Comparison of ENCODE assay signal across 25 mouse cellular contexts in the genomic region with DNA sequence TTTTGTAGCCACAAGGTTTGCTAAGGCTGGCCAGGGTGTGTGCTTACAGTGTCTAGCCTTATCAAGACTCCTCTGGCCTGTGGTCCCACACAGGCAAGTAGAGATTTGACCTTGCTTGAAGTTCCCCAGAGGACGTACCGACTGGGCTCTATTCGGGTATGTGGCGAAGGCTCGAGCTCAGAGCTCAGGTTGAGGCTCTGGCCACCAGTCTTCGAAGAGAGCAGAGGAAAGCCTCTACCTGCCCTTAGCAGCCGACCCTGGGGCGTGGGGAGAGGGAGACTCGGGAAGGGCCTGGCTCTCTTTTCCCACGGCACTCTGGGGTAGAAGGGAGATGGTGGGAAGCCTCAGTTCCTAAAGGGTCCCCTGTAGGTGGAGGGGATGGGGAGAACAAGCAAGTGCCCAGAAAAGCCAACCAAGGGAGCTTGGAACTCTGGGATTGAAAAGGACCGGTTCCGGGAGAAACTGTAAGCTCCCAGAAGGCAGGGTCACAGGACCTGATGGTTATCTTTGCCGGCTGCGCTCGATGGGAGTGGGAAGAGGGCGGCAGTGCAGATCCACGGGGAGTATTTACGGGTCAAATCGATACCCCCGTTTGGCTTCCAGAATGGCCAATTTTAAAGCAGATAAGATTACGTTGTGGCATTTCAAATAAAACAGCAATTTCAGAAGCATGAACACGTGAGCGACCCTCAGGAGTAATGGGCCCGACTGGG. TPM values are rescaled to one million over a fixed set of nuclear protein-coding genes. Genes with fewer than 3 reads are reported as not detected.
A peak's percentile ranks its signal among the peaks of the same experiment; 100 is the strongest.
DNase-seq lines count a peak whose midpoint lies in the region; ATAC-seq and TF ChIP-seq lines count a peak whose summit lies in the region.
"Had no signal": no experiment of that assay in that cellular context is flagged by ENCODE, and none has a peak within 500 bp of the region (broad histone marks: within the 10 kb centered on the region; RNA-seq: fewer than 3 reads in every experiment).

No protein-coding gene starts in this region.

- no peak overlapping the region for H3K9ac ChIP-seq in intestine, embryonic 14.5 days (ENCODE audit: low read length)
- H3K9ac ChIP-seq in intestine, embryonic 16.5 days (ENCODE audit: low read depth, low read length), result no peak overlapping the region
- H3K9ac ChIP-seq: embryonic facial prominence, embryonic 15.5 days; liver, embryonic 15.5 days; lung, embryonic 15.5 days; midbrain, embryonic 15.5 days had no signal

- no peaks in the 10 kb centered on the region for H3K4me1 ChIP-seq in intestine, embryonic 14.5 days (replicated peaks; ENCODE audit: control insufficient read depth, insufficient read depth, low read length)
- no peaks in the 10 kb centered on the region for H3K4me1 ChIP-seq in intestine, embryonic 16.5 days (ENCODE audit: control insufficient read depth, insufficient read depth, low read length)
- peaks cover 49% of the 10 kb centered on the region for H3K4me1 ChIP-seq in E14TG2a.4 (replicated peaks; ENCODE audit: low read depth, low read length)
- peaks cover 48% of the 10 kb centered on the region for H3K4me1 ChIP-seq in limb, embryonic 10.5 days
- H3K4me1 ChIP-seq: midbrain, embryonic 15.5 days had no signal

- WGBS in intestine, embryonic 14.5 days, result 2% methylated on average over 24 of the region's 24 CpGs
- 2% methylated on average over 24 of the region's 24 CpGs for WGBS in intestine, embryonic 16.5 days
- under 1% methylated on average over 24 of the region's 24 CpGs for WGBS in limb, embryonic 10.5 days

- H3K27me3 ChIP-seq in intestine, embryonic 14.5 days (replicated peaks; ENCODE audit: control insufficient read depth, insufficient read depth, low read length), result peaks cover 100% of the 10 kb centered on the region
- peaks cover 86% of the 10 kb centered on the region for H3K27me3 ChIP-seq in intestine, embryonic 16.5 days (replicated peaks; ENCODE audit: control insufficient read depth, insufficient read depth, low read length)
- H3K27me3 ChIP-seq in E14TG2a.4 (ENCODE audit: insufficient read depth, low read length), result peaks cover 96% of the 10 kb centered on the region
- H3K27me3 ChIP-seq in limb, embryonic 10.5 days (ENCODE audit: low read depth, poor library complexity, severe bottlenecking), result peaks cover 99% of the 10 kb centered on the region

- no peak overlapping the region for H3K4me2 ChIP-seq in intestine, embryonic 14.5 days (ENCODE audit: low read length)
- H3K4me2 ChIP-seq in intestine, embryonic 16.5 days (ENCODE audit: low read depth, low read length), result no peak overlapping the region
- H3K4me2 ChIP-seq: embryonic facial prominence, embryonic 15.5 days; liver, embryonic 15.5 days; lung, embryonic 15.5 days; midbrain, embryonic 15.5 days had no signal

- no peaks in the 10 kb centered on the region for H3K9me3 ChIP-seq in intestine, embryonic 14.5 days (ENCODE audit: control insufficient read depth, low read length)
- no peaks in the 10 kb centered on the region for H3K9me3 ChIP-seq in intestine, embryonic 16.5 days (ENCODE audit: control insufficient read depth, low read length)
- H3K9me3 ChIP-seq in E14TG2a.4 (ENCODE audit: low read length), result 0 out of 2 replicates have a peak, but pooled peaks cover 2% of the 10 kb centered on the region
- no peaks in the 10 kb centered on the region for H3K9me3 ChIP-seq in limb, embryonic 10.5 days (replicated peaks)
- H3K9me3 ChIP-seq: embryonic facial prominence, embryonic 15.5 days; heart, embryonic 10.5 days; liver, embryonic 15.5 days; lung, embryonic 15.5 days; midbrain, embryonic 15.5 days had no signal

- no peak overlapping the region for H3K27ac ChIP-seq in intestine, embryonic 14.5 days (ENCODE audit: low read depth)
- H3K27ac ChIP-seq in intestine, embryonic 16.5 days (ENCODE audit: low read length), result no peak overlapping the region
- no peak overlapping the region for H3K27ac ChIP-seq in limb, embryonic 10.5 days
- H3K27ac ChIP-seq: embryonic facial prominence, embryonic 15.5 days; heart, embryonic 10.5 days; layer of hippocampus, adult 2 months; liver, embryonic 15.5 days; lung, embryonic 15.5 days; midbrain, embryonic 15.5 days had no signal

- no peak overlapping the region for H3K4me3 ChIP-seq in intestine, embryonic 14.5 days (ENCODE audit: low read depth, low read length)
- H3K4me3 ChIP-seq in intestine, embryonic 16.5 days (ENCODE audit: low read length), result no peak overlapping the region
- 0 out of 2 replicates have a peak overlapping the region, but pooled peaks have one; percentile 13 for H3K4me3 ChIP-seq in E14TG2a.4 (replicated peaks; ENCODE audit: low read length)
- H3K4me3 ChIP-seq in limb, embryonic 10.5 days, result peak overlapping the region; percentile 3; the same call in 1 of the 2 replicates
- H3K4me3 ChIP-seq: embryonic facial prominence, embryonic 15.5 days; layer of hippocampus, adult 2 months; liver, embryonic 15.5 days; lung, embryonic 15.5 days; megakaryocyte, embryonic 14.5 days; midbrain, embryonic 15.5 days had no signal

- no peak for ATAC-seq in intestine, embryonic 14.5 days (replicated peaks; ENCODE audit: low FRiP score, low TSS enrichment, low read depth)
- ATAC-seq in intestine, embryonic 16.5 days, result no peak
- ATAC-seq: midbrain, embryonic 15.5 days had no signal

- no peaks in the 10 kb centered on the region for H3K36me3 ChIP-seq in intestine, embryonic 14.5 days (ENCODE audit: control insufficient read depth, insufficient read depth, low read length)
- H3K36me3 ChIP-seq in intestine, embryonic 16.5 days (ENCODE audit: control insufficient read depth, insufficient read depth, low read length), result no peaks in the 10 kb centered on the region
- H3K36me3 ChIP-seq in E14TG2a.4 (ENCODE audit: insufficient read depth, low read length), result no peaks in the 10 kb centered on the region
- no peaks in the 10 kb centered on the region for H3K36me3 ChIP-seq in limb, embryonic 10.5 days
- H3K36me3 ChIP-seq: embryonic facial prominence, embryonic 15.5 days; heart, embryonic 10.5 days; liver, embryonic 15.5 days; lung, embryonic 15.5 days; midbrain, embryonic 15.5 days had no signal

- no peak for TF ChIP-seq CTCF in E14TG2a.4 (conservative IDR thresholded peaks at IDR 0.05; ENCODE audit: low read length)

- DNase-seq in intestine, embryonic 14.5 days (ENCODE audit: low spot score), result peak; percentile 73
- DNase-seq in embryo, embryonic 10 days (ENCODE audit: low spot score), result peak; percentile 32
- DNase-seq in limb, embryonic 10.5 days (ENCODE audit: low spot score), result peak; percentile 67
- DNase-seq in right cerebral cortex, adult 18-20 months, result no peak
- no peak for DNase-seq in cerebellum, adult 11-12 months
- no peak for DNase-seq in spleen, adult 12 weeks (ENCODE audit: low spot score)
- DNase-seq: adrenal gland, postnatal 14 days; cerebellum, adult 9-11 months; heart, postnatal 4 days; kidney, adult 18-20 months; kidney, postnatal 10 days; layer of hippocampus, postnatal 36 days; liver; lung, postnatal 36 days; spleen, adult 18-20 months; thymus, postnatal 14 days had no signal

RNA-seq across cellular contexts. Expression of a gene that starts 8.6 kb away (rescaled TPM):
- polyA plus RNA-seq in intestine, embryonic 14.5 days (2014; fragmentation: Nextera tagmentation; extraction: Ambion mirVana), result not detected in 2 replicates
- polyA plus RNA-seq in intestine, embryonic 16.5 days (2015; fragmentation: Nextera tagmentation; extraction: Ambion mirVana), result not detected in 2 replicates
- polyA plus RNA-seq in limb, embryonic 10.5 days (2016; fragmentation: Nextera tagmentation; extraction: Ambion mirVana), result 2.2 and 2.9 TPM in 2 replicates
- polyA plus RNA-seq: liver, embryonic 15.5 days had no signal

Comparison
In these comparisons a context has a peak if more than half of its experiments do, and no peak if none do; other contexts are left out.
1. DNase-seq: peak in intestine, embryonic 14.5 days (single experiment), embryo, embryonic 10 days (single experiment) and limb, embryonic 10.5 days (single experiment); none in right cerebral cortex, adult 18-20 months (single experiment), cerebellum, adult 11-12 months (single experiment) and spleen, adult 12 weeks (single experiment).
2. H3K4me3 ChIP-seq: peak in E14TG2a.4 (single experiment) and limb, embryonic 10.5 days (single experiment); none in intestine, embryonic 14.5 days (single experiment) and intestine, embryonic 16.5 days (single experiment).